In genomic region chr3:121418850-121419435, GRCm38 (mm10) we compare ENCODE assay signal across 16 mouse cellular contexts. TPM values are rescaled to one million over a fixed set of nuclear protein-coding genes. Genes with fewer than 3 reads are reported as not detected.
A peak's percentile ranks its signal among the peaks of the same experiment; 100 is the strongest.
DNase-seq lines count a peak whose midpoint lies in the region; ATAC-seq and TF ChIP-seq lines count a peak whose summit lies in the region.
"Had no signal": no experiment of that assay in that cellular context is flagged by ENCODE, and none has a peak within 500 bp of the region (broad histone marks: within the 10 kb centered on the region; RNA-seq: fewer than 3 reads in every experiment).

No protein-coding gene starts in this region.

- peaks cover 13% of the 10 kb centered on the region for H3K4me1 ChIP-seq in embryonic facial prominence, embryonic 15.5 days
- peaks cover 23% of the 10 kb centered on the region for H3K4me1 ChIP-seq in embryonic facial prominence, embryonic 10.5 days
- H3K4me1 ChIP-seq in hindbrain, embryonic 11.5 days (replicated peaks; ENCODE audit: control insufficient read depth, insufficient read depth, low read length), result no peaks in the 10 kb centered on the region
- no peaks in the 10 kb centered on the region for H3K4me1 ChIP-seq in hindbrain, postnatal 0 days (ENCODE audit: insufficient read depth, low read length)
- 0 out of 2 replicates have a peak, but pooled peaks cover 4% of the 10 kb centered on the region for H3K4me1 ChIP-seq in neural tube, embryonic 13.5 days (replicated peaks)

- H3K27me3 ChIP-seq in embryonic facial prominence, embryonic 15.5 days, result no peaks in the 10 kb centered on the region
- peaks cover 5% of the 10 kb centered on the region; the same call in 1 of the 2 replicates for H3K27me3 ChIP-seq in embryonic facial prominence, embryonic 10.5 days (replicated peaks; ENCODE audit: low read depth, poor library complexity, severe bottlenecking)
- H3K27me3 ChIP-seq in hindbrain, embryonic 11.5 days (ENCODE audit: control insufficient read depth, insufficient read depth, low read length), result no peaks in the 10 kb centered on the region
- H3K27me3 ChIP-seq in hindbrain, postnatal 0 days (ENCODE audit: insufficient read depth, low read length), result no peaks in the 10 kb centered on the region
- H3K27me3 ChIP-seq in neural tube, embryonic 13.5 days, result no peaks in the 10 kb centered on the region

- no peaks in the 10 kb centered on the region for H3K9me3 ChIP-seq in embryonic facial prominence, embryonic 15.5 days (replicated peaks)
- H3K9me3 ChIP-seq in embryonic facial prominence, embryonic 10.5 days, result no peaks in the 10 kb centered on the region
- H3K9me3 ChIP-seq in hindbrain, embryonic 11.5 days (ENCODE audit: control insufficient read depth, low read length), result no peaks in the 10 kb centered on the region
- H3K9me3 ChIP-seq in hindbrain, postnatal 0 days (ENCODE audit: low read length), result no peaks in the 10 kb centered on the region
- 0 out of 2 replicates have a peak, but pooled peaks cover 3% of the 10 kb centered on the region for H3K9me3 ChIP-seq in neural tube, embryonic 13.5 days
- H3K9me3 ChIP-seq: midbrain, embryonic 10.5 days had no signal

- no peak overlapping the region for H3K9ac ChIP-seq in embryonic facial prominence, embryonic 15.5 days
- H3K9ac ChIP-seq in hindbrain, embryonic 11.5 days (ENCODE audit: low read depth, low read length), result no peak overlapping the region
- H3K9ac ChIP-seq in hindbrain, postnatal 0 days (replicated peaks; ENCODE audit: low read length), result no peak overlapping the region
- no peak overlapping the region for H3K9ac ChIP-seq in neural tube, embryonic 13.5 days

- no peak overlapping the region for H3K4me3 ChIP-seq in embryonic facial prominence, embryonic 15.5 days (replicated peaks)
- H3K4me3 ChIP-seq in embryonic facial prominence, embryonic 10.5 days, result no peak overlapping the region
- no peak overlapping the region for H3K4me3 ChIP-seq in hindbrain, embryonic 11.5 days (ENCODE audit: low read depth, low read length)
- no peak overlapping the region for H3K4me3 ChIP-seq in hindbrain, postnatal 0 days (ENCODE audit: low read length)
- no peak overlapping the region for H3K4me3 ChIP-seq in neural tube, embryonic 13.5 days
- H3K4me3 ChIP-seq: erythroblast, embryonic 14.5 days had no signal

- 0 out of 2 replicates have a peak, but pooled peaks have one; percentile 13 for ATAC-seq in embryonic facial prominence, embryonic 15.5 days (ENCODE audit: insufficient number of reproducible peaks, low FRiP score, low TSS enrichment, low read depth)
- ATAC-seq in hindbrain, embryonic 11.5 days (ENCODE audit: low FRiP score), result 0 out of 2 replicates have a peak, but pooled peaks have one; percentile 23
- no peak for ATAC-seq in hindbrain, postnatal 0 days
- 0 out of 2 replicates have a peak, but pooled peaks have one; percentile 40 for ATAC-seq in neural tube, embryonic 13.5 days (ENCODE audit: low read depth)
- ATAC-seq in cerebellum, adult (ENCODE audit: insufficient number of reproducible peaks, low FRiP score, low TSS enrichment), result no peak

- no peak overlapping the region for H3K27ac ChIP-seq in embryonic facial prominence, embryonic 15.5 days (replicated peaks)
- H3K27ac ChIP-seq in embryonic facial prominence, embryonic 10.5 days (replicated peaks), result no peak overlapping the region
- no peak overlapping the region for H3K27ac ChIP-seq in hindbrain, embryonic 11.5 days (ENCODE audit: low read depth, low read length)
- no peak overlapping the region for H3K27ac ChIP-seq in hindbrain, postnatal 0 days
- H3K27ac ChIP-seq in neural tube, embryonic 13.5 days (replicated peaks), result no peak overlapping the region

- H3K4me2 ChIP-seq in embryonic facial prominence, embryonic 15.5 days (replicated peaks), result no peak overlapping the region
- H3K4me2 ChIP-seq in hindbrain, embryonic 11.5 days (replicated peaks; ENCODE audit: low read depth, low read length), result no peak overlapping the region
- H3K4me2 ChIP-seq in hindbrain, postnatal 0 days (ENCODE audit: low read depth, low read length), result no peak overlapping the region
- H3K4me2 ChIP-seq in neural tube, embryonic 13.5 days, result no peak overlapping the region

- DNase-seq in embryonic facial prominence, embryonic 10.5 days (ENCODE audit: low spot score), result no peak
- DNase-seq in hindbrain, embryonic 11.5 days (ENCODE audit: low spot score), result no peak
- no peak for DNase-seq in hindbrain, postnatal 0 days (ENCODE audit: low spot score)
- DNase-seq in neural tube, embryonic 10.5 days (ENCODE audit: extremely low spot score, low spot score), result no peak
- no peak for DNase-seq in B cell, adult 2 months
- DNase-seq: cerebellum, adult 11-12 months; left cerebral cortex, postnatal 4 days; lung, postnatal 10 days; right cerebral cortex, adult 18-20 months; thymus, adult 18-20 months had no signal

- no peak for TF ChIP-seq CTCF in hindbrain, postnatal 0 days (IDR thresholded peaks at IDR 0.05; ENCODE audit: low read depth)

- H3K36me3 ChIP-seq in embryonic facial prominence, embryonic 15.5 days, result no peaks in the 10 kb centered on the region
- no peaks in the 10 kb centered on the region for H3K36me3 ChIP-seq in embryonic facial prominence, embryonic 10.5 days (replicated peaks)
- no peaks in the 10 kb centered on the region for H3K36me3 ChIP-seq in hindbrain, embryonic 11.5 days (ENCODE audit: control insufficient read depth, insufficient read depth, low read length)
- H3K36me3 ChIP-seq in hindbrain, postnatal 0 days (ENCODE audit: insufficient read depth, low read length), result no peaks in the 10 kb centered on the region
- no peaks in the 10 kb centered on the region for H3K36me3 ChIP-seq in neural tube, embryonic 13.5 days
- H3K36me3 ChIP-seq: midbrain, embryonic 10.5 days had no signal

- WGBS in embryonic facial prominence, embryonic 15.5 days, result 75% methylated on average over 9 of the region's 9 CpGs
- 81% methylated on average over 9 of the region's 9 CpGs for WGBS in embryonic facial prominence, embryonic 10.5 days
- 80% methylated on average over 9 of the region's 9 CpGs for WGBS in hindbrain, embryonic 11.5 days
- 80% methylated on average over 9 of the region's 9 CpGs for WGBS in hindbrain, postnatal 0 days
- 69% methylated on average over 9 of the region's 9 CpGs for WGBS in neural tube, embryonic 13.5 days

RNA-seq across cellular contexts. Expression of gene Cnn3, which starts 7.4 kb away (rescaled TPM):
- 844 and 852 TPM in 2 replicates for polyA plus RNA-seq in embryonic facial prominence, embryonic 15.5 days (2015; fragmentation: Nextera tagmentation; extraction: Ambion mirVana)
- 864 and 874 TPM in 2 replicates for polyA plus RNA-seq in embryonic facial prominence, embryonic 10.5 days (2016; fragmentation: Nextera tagmentation; extraction: Ambion mirVana)
- polyA plus RNA-seq in hindbrain, embryonic 11.5 days (2014; fragmentation: Nextera tagmentation; extraction: Ambion mirVana), result 1,127 and 1,205 TPM in 2 replicates
- total RNA-seq in hindbrain, postnatal 0 days (2014; rRNA removed), result 180 and 194 TPM in 2 replicates
- polyA plus RNA-seq in hindbrain, postnatal 0 days (2015; fragmentation: Nextera tagmentation; extraction: Ambion mirVana), result 317 and 348 TPM in 2 replicates
- 643 and 747 TPM in 2 replicates for polyA plus RNA-seq in neural tube, embryonic 13.5 days (2015; fragmentation: Nextera tagmentation; extraction: Ambion mirVana)
- total RNA-seq: MEL had no signal

Comparison
In these comparisons a context has a peak if more than half of its experiments do, and no peak if none do; other contexts are left out.
1. ATAC-seq: peak in embryonic facial prominence, embryonic 15.5 days (single experiment), hindbrain, embryonic 11.5 days (single experiment) and neural tube, embryonic 13.5 days (single experiment); none in hindbrain, postnatal 0 days (single experiment) and cerebellum, adult (single experiment).